Mouse (Mus musculus) liver, embryonic 16.5 days (tissue): ENCODE results near the gene Fam57b. TPM values are rescaled to one million over a fixed set of nuclear protein-coding genes. Genes with fewer than 3 reads are reported as not detected.
A peak's percentile ranks its signal among the peaks of the same experiment; 100 is the strongest.

Experiments used
- ATAC-seq: fragments of 200-750 bp; cut with Nextera tagmentation; 2 replicates; pipeline ENCODE4 v1.8.0; 2017; ENCODE audit warnings: low read depth, mild to moderate bottlenecking, moderate number of reproducible peaks, moderate library complexity
- H3K27ac ChIP-seq: fragments of 300-500 bp; sonication (generic); 2 replicates; pipeline ENCODE4 v1.5.1; 2014; ENCODE audit warnings: mild to moderate bottlenecking, low read length
- H3K27me3 ChIP-seq: fragments of 300-500 bp; sonication (generic); 2 replicates; pipeline ENCODE4 v1.6.1; 2014; ENCODE audit warnings: low read depth, low read length, mixed read lengths; ENCODE audit not compliant: control insufficient read depth, insufficient read depth
- H3K36me3 ChIP-seq: fragments of 300-500 bp; sonication (generic); 2 replicates; pipeline ENCODE4 v1.6.1; 2014; ENCODE audit warnings: mild to moderate bottlenecking; ENCODE audit not compliant: control insufficient read depth, insufficient read depth
- H3K4me1 ChIP-seq: fragments of 300-500 bp; sonication (generic); 2 replicates; pipeline ENCODE4 v1.6.1; 2014; ENCODE audit warnings: low read depth, low read length, mixed read lengths; ENCODE audit not compliant: control insufficient read depth
- H3K4me2 ChIP-seq: fragments of 300-500 bp; sonication (generic); 2 replicates; pipeline ENCODE4 v1.6.1; 2014; ENCODE audit warnings: low read depth, low read length, mixed read lengths
- H3K4me3 ChIP-seq: fragments of 300-500 bp; sonication (generic); 2 replicates; pipeline ENCODE4 v1.5.1; 2014; ENCODE audit warnings: low read depth, mild to moderate bottlenecking, low read length
- H3K9ac ChIP-seq: fragments of 300-500 bp; sonication (generic); 2 replicates; pipeline ENCODE4 v1.6.1; 2014; ENCODE audit warnings: low read depth, low read length
- H3K9me3 ChIP-seq: fragments of 300-500 bp; sonication (generic); replicated peaks from 2 replicates; pipeline ENCODE4 v1.6.1; 2016; ENCODE audit warnings: low read length; ENCODE audit not compliant: control insufficient read depth
- WGBS: fragments of 180-500 bp; shearing (Covaris S2); extraction: QIAGEN DNeasy Blood & Tissue Kit; methylation state at CpG from one replicate; pipeline ENCODE4 v1.1.7; 2014; ENCODE audit not compliant: insufficient replicate concordance; 5-methylcytosine and 5-hydroxymethylcytosine counted together
- polyA plus RNA-seq: library from polyadenylated mRNA; unstranded; fragments of >200 nt; fragmentation: Nextera tagmentation; extraction: Ambion mirVana; gene quantifications from 2 replicates; pipeline ENCODE4 v1.2.1, GENCODE M21; 2015

The Fam57b gene
- polyA plus RNA-seq, 1 experiment from 2014 or later: not detected

- WGBS: 58% methylated on average over 11 of the region's 11 CpGs
- Histone ChIP-seq H3K9ac (no peak overlapping the region), H3K27ac (no peak overlapping the region), H3K36me3 (peaks cover 35% of the 10 kb centered on the region), H3K9me3 (no peaks in the 10 kb centered on the region), H3K4me3 (no peak overlapping the region), H3K4me1 (peaks cover 25% of the 10 kb centered on the region), H3K4me2 (no peak overlapping the region), H3K27me3 (no peaks in the 10 kb centered on the region)
- peak; percentile 7; the same call in 1 of the 2 replicates for ATAC-seq
These were observed 15.7 kb upstream of the Fam57b start for GRCm38 (mm10) chr7:126781661-126782370.

- no peak for ATAC-seq
- Histone ChIP-seq H3K27ac (no peak overlapping the region), H3K27me3 (no peaks in the 10 kb centered on the region), H3K36me3 (peaks cover 44% of the 10 kb centered on the region), H3K4me1 (peaks cover 25% of the 10 kb centered on the region), H3K4me2 (no peak overlapping the region), H3K4me3 (no peak overlapping the region), H3K9me3 (no peaks in the 10 kb centered on the region), H3K9ac (no peak overlapping the region)
- WGBS: 74% methylated on average over 13 of the region's 13 CpGs
These were observed 14.8 kb upstream of the Fam57b start for GRCm38 (mm10) chr7:126782693-126783092.

- Histone ChIP-seq H3K4me1 (peaks cover 19% of the 10 kb centered on the region), H3K4me2 (no peak overlapping the region), H3K9me3 (no peaks in the 10 kb centered on the region), H3K27me3 (no peaks in the 10 kb centered on the region), H3K9ac (no peak overlapping the region), H3K4me3 (no peak overlapping the region), H3K36me3 (peaks cover 50% of the 10 kb centered on the region), H3K27ac (no peak overlapping the region)
- WGBS: 78% methylated on average over 7 of the region's 7 CpGs
- no peak for ATAC-seq
These were observed 13.0 kb upstream of the Fam57b start for GRCm38 (mm10) chr7:126784469-126784868.

- H3K9me3 ChIP-seq: no peaks in the 10 kb centered on the region
- no peaks in the 10 kb centered on the region for H3K27me3 ChIP-seq
- no peak for ATAC-seq
- no peak overlapping the region for H3K4me2 ChIP-seq
- 76% methylated on average over 4 of the region's 4 CpGs for WGBS
- peaks cover 55% of the 10 kb centered on the region for H3K36me3 ChIP-seq
- no peak overlapping the region for H3K27ac ChIP-seq
- H3K4me1 ChIP-seq: peaks cover 15% of the 10 kb centered on the region
- H3K4me3 ChIP-seq: no peak overlapping the region
- H3K9ac ChIP-seq: no peak overlapping the region
These were observed 12.4 kb upstream of the Fam57b start for GRCm38 (mm10) chr7:126785056-126785455.

- ATAC-seq: no peak
- Histone ChIP-seq H3K4me2 (no peak overlapping the region), H3K9me3 (no peaks in the 10 kb centered on the region), H3K4me1 (peaks cover 14% of the 10 kb centered on the region), H3K36me3 (peaks cover 54% of the 10 kb centered on the region), H3K27me3 (no peaks in the 10 kb centered on the region), H3K27ac (no peak overlapping the region), H3K4me3 (no peak overlapping the region), H3K9ac (no peak overlapping the region)
- 89% methylated on average over 14 of the region's 14 CpGs for WGBS
These were observed 11.3 kb upstream of the Fam57b start for GRCm38 (mm10) chr7:126786142-126786541.

GRCm38 (mm10) chr7:126789141-126789540 lies 8.3 kb upstream of the Fam57b start:
- no peak overlapping the region for H3K4me3 ChIP-seq
- no peaks in the 10 kb centered on the region for H3K27me3 ChIP-seq
- 86% methylated on average over 4 of the region's 4 CpGs for WGBS
- no peaks in the 10 kb centered on the region for H3K9me3 ChIP-seq
- peaks cover 20% of the 10 kb centered on the region for H3K4me1 ChIP-seq
- peaks cover 50% of the 10 kb centered on the region for H3K36me3 ChIP-seq
- no peak overlapping the region for H3K4me2 ChIP-seq
- no peak overlapping the region for H3K9ac ChIP-seq
- ATAC-seq: no peak
- no peak overlapping the region for H3K27ac ChIP-seq

GRCm38 (mm10) chr7:126791851-126792720 lies 5.4 kb upstream of the Fam57b start, which contains the start of gene Ppp4c:
TSS of gene Ppp4c (minus strand) at chr7:126792496.
- H3K27ac ChIP-seq: peak within 1 kb of the TSS; percentile 94
- H3K27me3 ChIP-seq: no peaks in the 10 kb centered on the region
- H3K4me2 ChIP-seq: peak within 1 kb of the TSS; percentile 83
- peaks cover 29% of the 10 kb centered on the region for H3K4me1 ChIP-seq
- under 1% methylated on average over 69 of the region's 83 CpGs for WGBS
- H3K9me3 ChIP-seq: no peaks in the 10 kb centered on the region
- peaks cover 31% of the 10 kb centered on the region for H3K36me3 ChIP-seq
- peak; percentile 93 for ATAC-seq
- H3K4me3 ChIP-seq: peak within 1 kb of the TSS; percentile 94
- peak within 1 kb of the TSS; percentile 97 for H3K9ac ChIP-seq

GRCm38 (mm10) chr7:126792721-126793443 lies 4.6 kb upstream of the Fam57b start:
- peak overlapping the region; percentile 66 for H3K4me2 ChIP-seq
- WGBS: 16% methylated on average over 11 of the region's 11 CpGs
- H3K9me3 ChIP-seq: no peaks in the 10 kb centered on the region
- peak overlapping the region; percentile 94 for H3K4me3 ChIP-seq
- no peaks in the 10 kb centered on the region for H3K27me3 ChIP-seq
- no peak for ATAC-seq
- H3K9ac ChIP-seq: peak overlapping the region; percentile 97
- H3K4me1 ChIP-seq: peaks cover 37% of the 10 kb centered on the region
- H3K36me3 ChIP-seq: peaks cover 23% of the 10 kb centered on the region
- peak overlapping the region; percentile 94 for H3K27ac ChIP-seq
